Mouse (Mus musculus) heart, adult 8-10 months (tissue): ENCODE data around the gene Nacad. TPM values are rescaled to one million over a fixed set of nuclear protein-coding genes. Genes with fewer than 3 reads are reported as not detected.

ENCODE experiments used
- DNase-seq: peaks from one replicate; pipeline ENCODE4 v3.0.0; 2022; ENCODE audit warnings: low spot score
- total RNA-seq, 4 experiments: library from RNA; stranded (reverse); gene quantifications; 2 replicates each; pipeline ENCODE4 v1.2.4; 2022

Nacad gene
- total RNA-seq, 4 experiments from 2014 or later = 0.22 to 0.65 (median 0.50) TPM

DNA sequence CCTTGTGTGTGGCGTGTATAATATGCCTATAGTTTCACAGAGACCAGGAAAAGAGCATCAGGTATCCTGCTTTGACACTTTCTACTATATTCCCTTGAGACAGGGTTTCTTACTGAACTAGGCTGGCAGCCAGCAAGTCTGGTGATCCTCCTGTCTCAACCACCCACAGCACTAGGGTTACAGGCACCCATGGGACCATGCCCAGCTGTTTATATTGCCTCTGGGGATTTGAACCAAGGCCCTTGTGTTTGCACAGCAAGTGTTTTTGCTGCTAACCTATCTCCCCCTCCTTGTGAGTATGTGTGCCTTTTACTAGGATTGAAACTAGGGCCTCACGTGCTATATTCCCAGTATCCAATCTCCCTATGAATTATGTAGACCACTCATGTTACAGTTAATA is 24.3 kb downstream of the Nacad start:
- no peak for DNase-seq

- DNase-seq = no peak
Observed at GRCm38 (mm10) chr11:6580065-6580750, 25.6 kb downstream of the Nacad start.

DNA sequence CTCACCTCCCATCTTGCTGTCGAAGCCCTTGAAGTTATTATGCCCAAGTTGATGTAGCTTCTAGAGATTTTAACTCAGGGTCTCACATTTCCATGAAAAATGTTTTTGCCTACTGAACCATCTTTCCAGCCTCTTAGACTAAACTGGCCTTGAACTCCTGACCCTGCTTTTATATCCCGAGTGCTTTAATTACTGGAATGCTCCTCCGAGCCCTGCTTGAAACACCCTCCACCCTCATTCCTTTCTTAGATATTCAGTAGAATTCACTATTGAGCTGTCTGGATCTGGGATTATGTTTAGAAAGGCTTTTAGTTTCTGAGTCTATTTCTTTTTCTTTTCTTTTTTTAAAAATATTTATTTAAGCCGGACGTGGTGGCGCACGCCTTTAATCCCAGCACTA is 26.5 kb downstream of the Nacad start:
- DNase-seq = no peak

DNA sequence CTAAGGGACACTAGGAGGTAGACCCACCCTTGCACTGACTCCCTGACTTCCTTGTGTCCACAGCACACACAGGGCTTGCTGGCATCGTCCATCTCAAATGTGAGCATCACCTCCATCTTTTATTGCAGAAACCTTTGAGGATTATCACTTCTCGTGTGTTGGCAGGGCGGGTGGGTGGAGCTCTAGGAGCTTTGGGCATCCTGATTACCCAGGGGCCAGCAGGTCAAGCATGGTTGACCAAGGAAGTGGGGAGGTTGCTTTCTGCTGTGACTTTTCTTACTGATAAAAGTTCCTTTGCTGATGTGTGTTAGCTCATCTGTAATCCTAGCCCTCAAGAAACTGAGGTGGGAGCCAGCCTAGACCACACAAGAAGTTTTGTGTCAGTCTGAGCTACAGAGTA is 29.7 kb downstream of the Nacad start:
- no peak for DNase-seq

DNA sequence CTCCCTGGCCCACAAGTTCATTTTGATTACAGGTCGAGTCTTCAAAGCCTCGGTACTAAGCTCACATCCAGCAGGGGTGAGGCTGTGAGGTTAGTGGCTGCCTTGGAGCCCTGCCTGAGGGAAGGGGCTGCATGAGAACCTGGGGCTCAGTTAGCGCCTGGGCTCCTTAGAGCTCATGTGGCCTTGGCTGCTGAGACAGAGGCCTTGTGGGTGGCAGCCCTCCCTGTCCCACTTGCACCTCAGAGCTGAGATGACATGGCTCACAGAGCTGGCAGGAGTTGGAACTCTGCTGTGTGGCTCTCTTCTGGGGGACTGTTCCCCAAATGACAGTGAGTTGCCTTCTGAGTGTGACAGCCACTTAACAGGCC is 36.5 kb downstream of the Nacad start:
- DNase-seq = no peak

- DNase-seq = peak; percentile 40
Observed at GRCm38 (mm10) chr11:6568584-6569409, 37.1 kb downstream of the Nacad start.

DNA sequence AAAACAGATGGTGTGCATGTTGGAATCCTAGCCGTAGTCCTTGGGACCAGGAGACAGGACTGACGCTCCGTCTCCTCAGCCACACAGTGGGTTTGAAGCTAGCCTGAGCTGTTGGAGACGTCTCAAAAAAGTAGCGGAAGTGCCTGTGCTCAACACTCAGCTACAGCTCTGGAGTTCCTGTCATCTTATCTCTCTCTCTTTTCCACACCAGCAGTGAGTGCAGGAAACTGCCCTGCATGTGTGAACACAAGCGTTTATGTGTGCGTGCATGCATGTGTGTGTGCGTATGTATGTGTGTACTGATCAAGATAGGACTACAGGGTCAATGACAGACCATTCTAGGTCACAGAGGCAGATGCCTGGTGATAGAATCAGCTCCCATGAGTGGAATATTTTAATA is 37.9 kb downstream of the Nacad start:
- no peak for DNase-seq

DNA sequence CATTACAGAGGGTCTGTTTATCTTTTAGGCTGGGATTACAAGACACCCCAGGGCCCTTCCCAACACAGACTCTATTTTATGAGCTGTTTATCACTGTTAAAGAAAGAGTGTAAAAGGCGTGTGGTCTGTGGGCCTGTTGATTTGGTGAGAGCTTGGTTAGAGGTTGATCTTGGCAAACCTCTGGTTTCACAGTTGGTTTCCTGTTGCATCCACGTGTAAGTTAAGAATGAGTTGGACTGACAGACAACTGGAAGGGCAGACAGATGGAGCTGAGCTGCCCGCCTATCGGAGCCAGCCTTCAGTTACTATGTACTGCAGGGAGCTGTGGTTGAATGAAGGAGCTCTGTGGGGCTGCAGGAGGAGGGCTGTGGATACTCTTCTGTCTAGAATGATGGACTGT is 39.4 kb downstream of the Nacad start:
- DNase-seq = no peak

- no peak for DNase-seq
Observed at GRCm38 (mm10) chr11:6563201-6563600, 42.7 kb downstream of the Nacad start.

GRCm38 (mm10) chr11:6562359-6562758 is 43.5 kb downstream of the Nacad start:
- DNase-seq = no peak

GRCm38 (mm10) chr11:6561474-6561873 is 44.4 kb downstream of the Nacad start:
- no peak for DNase-seq

- peak; percentile 47 for DNase-seq
Observed at GRCm38 (mm10) chr11:6560655-6561360, 45.0 kb downstream of the Nacad start.

- no peak for DNase-seq
Observed at GRCm38 (mm10) chr11:6559996-6560395, 45.9 kb downstream of the Nacad start.

DNA sequence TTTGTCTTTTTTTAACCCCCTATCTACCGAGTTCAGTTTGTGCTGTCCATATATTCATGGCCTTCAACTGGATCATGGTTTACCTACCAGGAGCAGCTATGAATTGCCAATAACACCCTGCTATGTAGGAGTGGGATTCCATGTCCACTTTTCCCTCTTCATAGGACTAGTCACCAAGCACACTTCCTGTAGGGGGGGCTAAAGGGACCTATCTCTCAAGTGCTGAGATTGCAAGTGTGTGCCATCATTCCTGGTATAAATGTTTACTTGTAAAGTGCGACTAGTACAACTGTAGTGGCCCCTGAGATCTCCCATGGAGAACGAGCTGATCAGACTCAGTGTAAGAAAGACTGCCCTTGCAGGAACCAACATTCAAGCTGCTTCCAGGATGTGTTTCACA is 47.6 kb downstream of the Nacad start:
- no peak for DNase-seq

GRCm38 (mm10) chr11:6550201-6550600 is 55.7 kb downstream of the Nacad start:
- DNase-seq = no peak

DNA sequence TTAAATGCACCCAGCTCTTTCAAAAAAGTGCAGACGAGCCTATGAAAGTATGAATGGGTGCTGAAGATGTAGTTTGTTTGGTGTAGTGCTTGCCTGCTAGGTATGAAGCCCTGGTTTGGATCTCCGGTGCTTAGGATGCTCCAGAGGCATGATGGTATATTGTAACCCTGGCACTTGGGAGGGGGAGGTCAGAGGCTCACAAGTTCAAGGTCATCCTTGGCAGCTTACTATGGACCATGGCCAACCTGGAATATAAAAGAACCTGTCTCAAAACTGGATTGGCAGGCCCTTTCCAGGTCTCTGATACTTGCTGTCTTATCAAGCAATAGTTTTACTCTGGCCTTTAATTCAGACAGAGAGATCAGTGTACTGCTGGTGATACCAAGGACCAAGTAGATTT is 56.1 kb downstream of the Nacad start:
- DNase-seq = no peak

Other genes with a start within 250 kb of the Nacad start
- 10 to 100 TPM; 37.1 to 38.7 (median 37.5) TPM for gene Zmiz2, start 217.0 kb downstream of the Nacad start, total RNA-seq
- gene Ppia, start 190.6 kb downstream of the Nacad start, total RNA-seq = 100 to 1,000 TPM; 262 to 310 (median 280) TPM
- gene H2afv, start 161.6 kb downstream of the Nacad start, total RNA-seq = 10 to 100 TPM; 80.1 to 97.8 (median 88.2) TPM
- gene Purb, start 130.1 kb downstream of the Nacad start, total RNA-seq = 10 to 100 TPM; 23.2 to 32.4 (median 28.9) TPM
- gene Myo1g, start 85.1 kb downstream of the Nacad start, total RNA-seq = 1 to 10 TPM in 3 of 4 experiments, under 1 TPM in 1; 0.73 to 2.3 (median 1.2) TPM
- 10 to 100 TPM; 26.3 to 33.8 (median 29.8) TPM for gene Ccm2, start 59.2 kb downstream of the Nacad start, total RNA-seq
- 100 to 1,000 TPM in 3 of 4 experiments, 10 to 100 TPM in 1; 96.9 to 117 (median 106) TPM for gene Tbrg4, start 20.0 kb upstream of the Nacad start, total RNA-seq
- gene Wap, start 32.6 kb upstream of the Nacad start, total RNA-seq = not detected
- 1 to 10 TPM; 4.0 to 5.6 (median 5.5) TPM for gene Ramp3, start 52.5 kb upstream of the Nacad start, total RNA-seq
- gene Gm11983, start 231.6 kb upstream of the Nacad start, total RNA-seq = not detected